Mouse (Mus musculus) heart, postnatal 25 days (tissue): Measurements from ENCODE around the gene Fasn. TPM values are rescaled to one million over a fixed set of nuclear protein-coding genes. Genes with fewer than 3 reads are reported as not detected.
A peak's percentile ranks its signal among the peaks of the same experiment; 100 is the strongest.
"Not testable (repeated sequence)": the region's sequence is repeated elsewhere in the genome, so short reads cannot be mapped to it uniquely, and the experiment has no call there.

Experiments used
- DNase-seq: peaks from one replicate; pipeline ENCODE4 v3.0.0; 2022; ENCODE audit warnings: low spot score
- intact Hi-C: fragments of 180-260 bp; cut with DNase I; formaldehyde crosslinking; loops from one replicate; pipeline ENCODE4 v1.15.1; 2025
- total RNA-seq, 2 experiments: library from RNA; stranded (reverse); gene quantifications; 2 replicates each; pipeline ENCODE4 v1.2.3; 2021

The Fasn gene
- total RNA-seq: 10 to 100 TPM; 29.8 to 52.8 TPM

DNA sequence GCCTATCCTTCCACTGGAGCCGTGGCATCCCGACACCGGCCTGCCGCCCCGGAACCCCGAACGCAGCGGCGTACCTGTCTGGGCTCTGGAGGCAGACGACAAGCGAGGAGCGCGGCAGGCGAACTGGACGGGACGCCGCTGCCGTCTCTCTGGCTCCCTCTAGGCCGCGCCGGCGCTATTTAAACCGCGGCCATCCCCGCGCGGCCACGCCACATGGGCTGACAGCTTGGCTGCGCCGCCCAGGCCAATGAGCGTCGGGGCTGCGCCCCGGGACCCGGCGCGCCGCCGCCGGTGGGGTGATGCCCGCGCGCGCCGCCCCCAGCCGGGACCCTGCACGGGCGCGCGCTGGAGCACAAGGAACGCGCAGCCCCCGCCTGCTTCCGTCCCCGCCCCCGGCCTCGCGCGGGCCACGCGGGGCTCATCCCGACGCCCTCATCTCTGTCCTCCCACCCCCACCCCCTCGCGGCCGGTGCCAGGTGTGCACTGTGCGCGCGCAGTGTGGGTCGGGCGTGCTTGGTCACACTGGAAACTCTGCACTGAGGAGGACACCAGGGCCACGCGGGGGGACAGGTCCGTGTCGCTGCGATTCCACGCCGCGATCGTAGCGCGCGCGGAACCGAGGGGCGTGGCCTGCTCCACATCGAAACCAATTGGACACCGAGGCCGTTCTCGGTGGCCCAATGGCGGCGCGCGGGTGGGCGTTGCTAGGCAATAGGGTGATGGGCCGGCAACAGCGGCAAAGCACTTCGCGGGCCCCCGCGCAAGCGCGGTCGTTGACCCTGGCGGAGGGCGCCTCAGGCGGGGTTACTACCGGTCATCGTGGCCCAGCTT is at the start of gene Fasn:
Gene Fasn (minus strand): TSS at position 592 of the 831 bp plus-strand sequence.
- intact Hi-C loops: loop anchor here (2.0 kb wide), 1 partner anchor 81 kb away; no protein-coding TSS in a partner anchor
- peak; percentile 94 for DNase-seq

DNA sequence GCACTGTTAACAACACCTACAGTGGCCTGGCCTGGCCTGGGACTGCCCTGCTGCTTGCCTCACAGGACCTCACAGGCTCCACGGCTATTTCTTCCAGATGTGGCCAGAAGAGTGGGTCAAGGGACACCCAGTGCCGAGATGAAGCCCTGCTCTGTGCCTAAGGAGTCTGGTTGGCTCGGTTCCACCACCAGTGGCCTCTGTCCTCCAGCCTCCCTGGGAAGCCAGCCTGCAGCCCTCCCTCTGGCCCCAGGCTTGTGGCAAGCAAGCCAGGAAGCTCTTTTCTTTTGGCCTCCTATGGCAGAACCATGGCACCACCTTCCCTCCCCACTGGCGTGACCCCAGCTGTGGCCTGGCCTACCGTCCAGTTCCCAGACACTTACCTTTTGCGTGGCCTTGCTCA is 48.9 kb upstream of the Fasn start:
- no peak for DNase-seq

DNA sequence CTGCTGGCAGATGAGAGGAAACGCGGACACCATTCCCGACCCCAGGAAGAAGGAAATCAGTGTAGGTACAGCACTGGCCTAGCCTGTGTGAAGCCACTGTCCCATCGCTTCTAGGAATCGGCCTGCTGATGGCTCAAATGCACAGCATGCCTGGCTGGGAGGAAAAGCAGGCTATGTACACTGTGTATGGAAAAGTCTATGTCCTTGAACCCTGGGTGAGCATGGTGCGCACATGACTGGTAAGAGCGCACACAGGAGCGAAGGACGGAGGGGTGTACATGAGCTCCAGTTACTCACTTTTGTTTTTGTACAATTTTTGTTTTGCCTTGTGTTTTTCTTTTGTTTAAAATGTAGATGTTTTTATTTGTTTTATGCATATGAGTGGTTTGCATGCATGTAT is 47.2 kb upstream of the Fasn start:
- intact Hi-C loops: no loop called here
- DNase-seq: no peak

More for the DNA sequence above, 48.9 kb upstream of the Fasn start:
- intact Hi-C loops: no loop called here

DNA sequence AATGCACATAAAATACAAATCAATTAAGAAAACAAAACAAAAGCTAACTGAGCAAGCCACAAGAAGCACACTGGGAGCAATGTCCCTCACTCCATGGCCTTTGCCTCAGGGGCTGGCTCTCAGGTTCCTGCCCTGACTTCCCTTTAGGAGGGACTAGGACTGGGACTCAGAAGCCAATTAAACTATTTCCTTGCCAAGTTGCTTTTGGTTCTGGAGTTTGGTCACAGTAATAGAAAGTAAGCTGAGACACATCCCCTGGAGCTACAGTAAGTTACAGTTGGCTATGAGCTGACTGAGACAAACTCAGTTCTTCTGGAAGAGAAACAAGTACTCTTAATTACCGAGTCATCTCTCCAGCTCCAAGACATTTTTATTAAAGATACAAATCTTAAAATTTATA is 41.5 kb upstream of the Fasn start:
- no peak for DNase-seq
- intact Hi-C loops: no loop called here

DNA sequence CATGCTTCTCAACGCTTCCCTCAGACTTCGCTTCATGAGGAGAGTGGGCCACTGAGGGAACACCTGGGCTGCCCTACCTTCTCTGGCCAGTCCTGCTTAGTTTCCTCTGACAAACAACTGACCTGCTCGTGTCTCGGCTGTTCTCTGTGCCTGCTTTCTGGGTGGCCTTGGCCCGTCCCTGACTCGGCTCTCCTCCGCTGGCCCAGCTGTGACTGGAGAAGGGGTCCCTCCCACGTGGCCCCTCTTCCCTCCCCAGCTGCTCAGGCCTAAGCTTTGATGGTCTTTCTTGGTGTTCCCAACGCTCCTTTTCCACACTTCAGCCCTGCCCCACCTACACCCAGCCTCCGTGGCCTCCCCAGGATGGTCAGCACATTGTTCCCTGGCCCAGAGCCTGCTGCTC is 38.5 kb upstream of the Fasn start:
- intact Hi-C loops: no loop called here

DNA sequence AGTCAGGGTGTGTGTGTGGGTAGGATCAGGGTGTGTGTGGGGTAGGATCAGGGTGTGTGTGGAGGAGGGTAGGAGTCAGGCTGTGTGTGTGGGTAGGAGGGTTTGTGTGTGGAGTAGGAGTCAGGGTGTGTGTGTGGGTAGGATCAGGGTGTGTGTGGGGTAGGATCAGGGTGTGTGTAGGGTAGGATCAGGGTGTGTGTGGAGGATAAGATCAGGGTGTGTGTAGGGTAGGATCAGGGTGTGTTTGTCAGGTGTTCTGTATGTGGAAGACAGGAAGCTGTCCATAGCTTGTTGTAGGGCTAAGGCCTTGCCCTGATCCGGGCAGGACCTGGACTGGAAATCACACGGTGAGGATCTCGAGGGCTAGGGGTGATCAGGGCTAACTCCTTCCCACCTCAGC is 31.6 kb upstream of the Fasn start:
- intact Hi-C loops: not testable (repeated sequence)

More for the DNA sequence above, 38.5 kb upstream of the Fasn start:
- no peak for DNase-seq

DNA sequence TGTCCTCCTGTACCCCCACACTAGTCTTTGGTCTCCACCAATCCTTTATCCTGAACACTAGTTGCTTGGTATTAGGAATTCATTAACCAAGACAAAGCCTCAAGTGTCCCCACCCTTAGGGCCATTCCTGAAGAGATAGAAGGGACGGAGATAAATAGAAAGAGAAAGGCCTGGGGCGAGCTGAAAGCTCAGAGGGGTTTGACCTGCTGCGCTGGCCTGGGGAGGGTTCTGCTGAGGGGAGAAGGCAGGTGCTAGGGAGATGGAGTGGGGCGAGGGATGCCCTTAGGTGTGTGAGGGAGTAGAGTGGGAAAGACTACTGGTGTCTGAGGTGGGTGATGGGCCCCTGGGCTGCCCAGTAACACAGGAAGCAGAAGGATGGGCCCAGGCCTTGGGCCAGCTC is 29.4 kb upstream of the Fasn start:
- intact Hi-C loops: no loop called here
- no peak for DNase-seq

More for the DNA sequence above, 31.6 kb upstream of the Fasn start:
- DNase-seq: not testable (repeated sequence)

DNA sequence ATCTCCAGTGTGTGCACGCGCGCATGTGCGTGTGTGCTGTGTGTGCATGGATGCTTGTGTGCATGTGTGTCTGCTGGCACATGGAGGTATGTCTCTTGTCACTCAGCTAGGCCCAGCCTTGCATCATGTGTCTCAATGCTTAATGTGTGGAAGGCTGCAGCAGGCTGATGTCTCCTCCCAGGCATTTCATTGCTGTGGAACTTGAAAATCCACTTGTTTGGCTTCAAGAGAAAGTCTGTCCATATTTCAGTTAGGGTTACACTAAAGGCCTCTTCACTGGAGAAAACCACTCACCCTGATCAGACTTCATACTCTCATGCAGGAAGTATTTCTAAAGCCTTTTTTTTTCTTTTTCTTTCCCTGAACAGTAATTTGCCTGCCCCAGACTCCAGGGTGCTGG is 28.8 kb upstream of the Fasn start:
- no peak for DNase-seq
- intact Hi-C loops: no loop called here

DNA sequence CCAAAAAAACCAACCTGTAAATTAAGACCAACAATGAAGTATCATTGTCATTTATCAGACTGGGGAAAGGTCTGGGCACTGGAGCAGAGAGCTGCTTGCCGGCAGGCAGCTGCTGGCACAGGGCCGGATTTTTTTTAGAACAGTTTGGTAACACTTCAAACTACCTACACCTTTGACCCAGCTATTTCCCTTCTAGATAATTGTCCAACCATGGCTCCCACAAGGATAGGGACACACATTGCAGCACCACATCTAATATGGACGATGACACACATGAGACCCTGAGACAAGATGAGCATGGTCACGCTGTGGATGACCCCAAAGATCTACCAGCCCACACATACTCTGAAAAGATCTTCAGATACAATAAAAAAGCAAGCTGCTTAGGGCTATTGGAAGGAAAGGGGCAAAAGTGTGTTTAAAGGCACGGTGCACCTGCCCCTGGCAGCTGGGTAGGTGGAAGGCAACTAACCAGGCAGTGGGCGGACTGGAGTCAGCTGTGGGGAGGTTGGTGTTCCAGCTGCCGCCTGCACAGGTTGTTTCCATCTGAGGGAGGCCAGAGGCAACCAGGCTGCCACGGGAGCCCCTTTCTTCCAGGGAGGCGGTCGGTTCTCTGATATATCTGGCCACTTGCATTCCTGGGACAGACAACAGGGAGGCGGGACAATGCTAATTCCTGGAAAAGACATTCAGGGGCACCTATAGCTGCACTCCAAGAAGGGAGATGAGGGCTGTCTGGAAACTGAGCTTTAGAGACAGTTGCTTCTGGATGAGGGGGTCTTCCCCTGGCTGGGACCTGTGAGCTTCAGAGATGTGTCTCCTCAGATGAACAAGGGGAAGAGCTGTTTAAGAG is 28.0 kb upstream of the Fasn start:
- intact Hi-C loops: no loop called here
- no peak for DNase-seq

DNA sequence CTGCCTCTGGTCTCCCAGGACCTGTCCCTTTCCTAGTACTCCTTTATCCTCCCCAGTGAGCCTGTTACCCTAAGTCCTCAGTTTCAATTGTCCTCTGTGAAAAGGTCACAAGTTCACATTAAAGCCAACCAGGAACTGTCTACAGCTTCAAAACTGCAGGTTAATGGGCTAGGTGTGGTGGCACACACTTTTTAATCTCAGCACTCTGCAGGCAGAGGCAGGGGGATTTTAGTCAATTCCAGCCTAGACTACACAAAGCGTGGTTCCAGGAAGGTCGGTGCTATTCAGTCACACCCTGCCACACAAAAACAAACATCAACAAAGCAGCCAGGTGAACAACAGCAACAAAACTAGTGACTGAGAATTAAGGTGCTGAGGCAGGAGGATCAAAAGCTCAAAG is 27.2 kb upstream of the Fasn start:
- intact Hi-C loops: no loop called here
- DNase-seq: no peak

DNA sequence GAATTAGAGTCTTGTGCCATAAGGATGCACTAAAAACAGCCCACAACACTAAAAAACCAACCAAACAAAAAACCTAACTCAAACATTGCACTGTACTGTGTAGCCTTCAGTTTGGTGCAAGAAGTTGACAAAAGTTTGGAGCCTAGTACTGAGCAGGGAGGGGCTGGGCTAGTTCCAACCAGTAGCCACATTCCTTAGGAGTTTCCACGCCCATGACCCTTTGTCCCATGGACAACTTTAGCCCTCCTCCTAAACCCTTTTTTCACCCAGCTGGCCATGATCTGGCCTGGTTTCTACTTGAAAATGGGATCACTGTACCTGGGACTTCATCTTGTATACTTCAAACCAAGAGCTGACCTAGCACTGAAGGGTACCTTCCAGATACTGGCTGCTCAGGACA is 26.8 kb upstream of the Fasn start:
- intact Hi-C loops: no loop called here
- no peak for DNase-seq

DNA sequence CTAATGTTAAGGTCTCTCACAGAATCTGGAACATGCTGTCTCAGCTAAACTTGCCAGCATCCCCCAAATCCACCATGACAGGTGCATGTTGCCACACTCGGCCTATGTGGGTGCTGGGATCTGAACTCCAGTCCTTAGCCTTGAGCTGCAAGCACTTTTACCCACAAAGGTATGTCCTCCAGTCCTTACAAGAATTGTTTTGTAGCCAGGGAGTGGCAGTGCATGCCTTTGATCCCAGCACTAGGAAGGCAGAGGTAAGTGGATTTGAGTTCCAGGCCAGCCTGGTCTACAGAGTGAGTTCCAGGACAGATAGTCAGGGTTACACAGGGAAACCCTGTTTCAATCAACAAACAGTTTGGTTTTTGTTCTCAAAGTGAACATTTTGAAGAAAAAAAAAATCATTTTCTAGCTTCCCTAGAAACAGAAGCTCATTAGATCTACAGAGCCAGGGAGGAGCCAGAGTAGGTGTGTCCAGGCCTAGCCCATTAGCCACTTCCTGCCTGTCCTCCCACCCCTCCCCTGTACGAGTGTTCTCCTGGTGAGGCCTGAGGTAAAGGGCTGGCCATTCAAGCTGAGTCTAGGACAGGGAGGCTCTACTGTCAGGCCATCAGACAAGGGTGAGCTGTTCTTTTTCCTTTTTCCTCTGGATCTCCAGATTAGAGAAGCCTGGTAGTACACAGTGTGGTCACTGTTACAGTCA is 26.1 kb upstream of the Fasn start:
- intact Hi-C loops: no loop called here
- no peak for DNase-seq

DNA sequence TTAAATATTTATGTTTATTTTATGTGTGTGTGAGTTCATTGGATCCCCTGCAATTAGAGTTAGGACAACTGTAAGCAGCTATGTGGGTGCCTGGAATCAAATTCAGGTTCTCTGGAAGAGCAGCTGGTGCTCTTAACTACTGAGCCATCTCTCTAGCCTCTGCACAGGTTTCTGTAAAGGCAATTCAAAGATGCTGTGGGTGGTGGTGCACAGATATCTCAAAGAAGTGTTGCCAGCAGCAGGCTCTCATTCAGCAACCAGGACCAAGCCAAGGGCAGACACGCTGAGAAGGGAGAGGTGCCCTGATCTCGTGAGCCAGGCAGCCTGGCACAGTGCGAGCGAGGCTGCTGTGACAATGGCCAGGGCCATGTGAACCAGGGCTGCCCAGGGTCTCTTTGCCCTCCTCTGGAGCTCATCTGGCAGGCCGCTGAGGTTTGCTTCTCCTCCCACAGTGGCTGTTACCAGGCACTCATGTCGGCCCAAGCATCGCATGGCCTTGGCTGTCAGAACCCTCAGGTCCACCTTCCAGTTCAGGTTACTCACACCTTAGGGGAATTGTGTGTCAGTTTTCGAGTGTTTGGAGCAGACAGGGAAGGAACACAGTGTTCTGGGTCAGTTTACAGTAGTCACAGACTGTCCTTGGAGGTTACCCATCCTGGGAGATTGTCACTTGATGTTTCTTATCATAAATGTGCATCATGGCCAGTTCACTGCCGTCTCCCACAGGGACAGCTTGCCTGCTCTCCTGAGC is 22.6 kb upstream of the Fasn start:
- no peak for DNase-seq
- intact Hi-C loops: no loop called here

DNA sequence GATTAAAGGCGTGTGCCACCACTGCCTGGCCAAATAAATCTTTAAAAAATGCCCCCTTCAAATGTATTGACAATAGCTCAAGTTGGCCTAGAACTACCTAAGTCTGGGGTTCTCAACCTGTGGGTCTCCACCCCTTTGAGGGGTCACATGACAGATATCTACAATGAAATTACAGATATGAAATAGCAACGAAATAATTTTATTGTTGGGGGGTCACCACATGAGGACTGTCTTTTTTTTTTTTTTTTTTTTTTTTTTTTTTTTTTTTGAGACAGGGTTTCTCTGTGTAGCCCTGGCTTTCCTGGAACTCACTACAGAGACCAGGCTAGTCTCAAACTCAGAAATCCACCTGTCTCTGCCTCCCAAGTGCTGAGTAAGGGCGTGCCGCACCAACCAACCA is 20.0 kb upstream of the Fasn start:
- DNase-seq: no peak
- intact Hi-C loops: no loop called here

DNA sequence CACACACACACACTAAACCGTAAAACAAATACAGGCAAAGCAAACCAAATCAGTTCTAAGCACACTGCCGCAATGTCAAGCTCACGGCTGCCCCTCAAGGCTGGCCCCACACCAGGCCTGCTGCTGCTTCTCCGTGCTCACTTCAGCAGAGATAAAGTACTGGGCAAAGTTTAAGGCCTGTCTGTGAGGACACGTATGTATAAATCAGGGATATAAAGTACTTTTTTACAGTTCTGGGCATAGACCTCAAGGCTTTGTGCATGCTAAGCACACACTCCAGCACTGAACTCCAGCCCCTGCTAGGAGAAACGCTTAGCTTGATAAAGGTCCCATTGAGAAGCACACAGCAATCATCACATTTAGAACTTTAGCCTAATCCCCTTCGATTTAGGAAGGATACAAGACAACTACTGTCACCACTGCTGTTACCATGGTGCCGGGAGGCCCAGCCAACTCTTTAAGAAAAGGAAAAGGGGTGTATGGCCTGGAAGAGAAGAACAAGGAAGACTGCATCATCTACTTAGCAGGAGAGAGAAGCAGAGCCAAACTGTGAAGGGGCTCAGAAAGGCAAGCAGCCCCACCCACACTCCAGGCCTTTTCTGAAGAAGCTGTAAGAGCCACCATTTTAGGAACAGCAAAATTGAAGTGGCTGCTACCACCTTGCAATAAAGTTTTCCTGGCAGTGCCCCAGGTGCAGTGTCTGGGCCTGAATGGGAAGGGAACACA is 9.4 kb upstream of the Fasn start:
- DNase-seq: no peak
- intact Hi-C loops: no loop called here

DNA sequence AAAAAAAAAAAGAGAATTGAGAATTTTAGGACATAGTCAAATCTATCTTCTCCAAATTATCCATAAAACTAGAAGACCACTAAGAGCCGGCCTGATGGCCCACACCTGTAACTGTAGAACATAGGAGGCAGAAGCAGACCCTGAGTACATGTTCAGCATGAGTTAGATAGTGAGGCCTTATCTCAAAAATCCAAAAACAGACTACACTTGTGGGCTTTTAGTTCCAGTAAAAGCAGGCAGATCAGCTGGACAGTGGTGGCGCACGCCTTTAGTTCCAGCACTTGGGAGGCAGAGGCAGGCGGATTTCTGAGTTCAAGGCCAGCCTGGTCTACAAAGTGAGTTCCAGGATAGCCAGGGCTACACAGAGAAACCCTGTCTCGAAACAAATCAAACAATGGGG is 8.6 kb upstream of the Fasn start:
- DNase-seq, intact Hi-C loops: not testable (repeated sequence)

DNA sequence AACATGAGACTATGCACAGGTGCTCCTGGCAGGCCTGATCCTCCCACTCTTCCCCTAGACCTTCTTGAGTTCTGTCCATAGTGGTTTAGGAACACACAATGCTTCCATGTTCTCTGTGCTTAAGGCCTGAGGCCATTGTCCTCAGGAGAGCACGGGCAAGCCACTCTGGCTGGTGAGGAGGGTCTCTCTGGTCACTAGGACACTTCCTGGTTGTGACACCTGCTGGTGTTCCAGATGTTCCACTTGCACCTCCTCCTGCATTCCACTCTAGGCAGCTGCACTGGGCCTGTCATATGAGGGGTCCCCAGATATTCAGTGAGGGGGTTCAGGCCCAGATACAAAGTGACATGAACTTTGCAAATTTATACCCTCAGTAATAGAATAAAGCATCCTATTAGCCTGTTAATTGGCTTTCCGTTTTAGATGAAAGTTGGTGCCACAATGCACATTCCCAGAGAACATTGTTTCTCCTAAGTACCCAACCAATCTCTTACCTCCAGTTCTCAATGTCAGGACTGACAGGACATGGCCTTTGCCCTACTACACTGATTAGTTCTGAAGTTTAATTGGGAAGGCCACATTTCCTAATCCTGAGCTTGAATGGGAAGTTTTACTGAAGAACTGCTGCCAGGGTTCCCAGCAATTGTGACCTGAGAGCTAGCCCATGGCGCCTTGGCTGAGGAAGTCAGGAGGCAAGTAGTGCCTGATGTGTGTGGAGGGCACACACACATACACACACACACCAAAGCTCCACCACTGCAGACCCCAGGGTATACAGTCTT is 7.5 kb upstream of the Fasn start:
- DNase-seq: no peak
- intact Hi-C loops: no loop called here

DNA sequence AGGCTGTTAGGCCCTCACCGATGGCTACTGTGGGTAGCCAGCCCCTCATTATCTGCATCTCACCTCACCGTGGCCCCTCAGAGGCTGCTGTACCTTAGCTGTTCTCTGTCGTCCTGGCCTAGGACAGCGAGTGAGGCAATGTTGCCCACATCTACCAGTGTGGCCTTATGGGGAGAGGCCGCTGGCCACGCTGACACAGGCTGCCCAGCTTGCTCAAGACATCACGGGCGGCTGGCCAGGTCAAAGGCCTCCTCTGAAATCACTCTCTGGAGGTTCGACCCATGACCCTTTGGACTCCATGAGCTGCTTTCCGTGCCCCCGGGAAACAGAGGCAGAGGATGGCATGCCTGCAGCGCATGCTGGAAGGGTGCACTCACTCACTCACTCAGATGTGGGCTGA is 6.3 kb upstream of the Fasn start:
- DNase-seq: no peak
- intact Hi-C loops: no loop called here
